Mouse (Mus musculus) neural tube, embryonic 14.5 days (tissue): Measurements from ENCODE around the gene Has3. TPM values are rescaled to one million over a fixed set of nuclear protein-coding genes. Genes with fewer than 3 reads are reported as not detected.

Source experiments
- polyA plus RNA-seq: library from polyadenylated mRNA; unstranded; fragments of >200 nt; fragmentation: Nextera tagmentation; extraction: Ambion mirVana; gene quantifications from 2 replicates; pipeline ENCODE4 v1.2.1, GENCODE M21; 2014

The Has3 gene
- polyA plus RNA-seq, 1 experiment from 2014 or later = 2.0 TPM

Other genes starting within 250 kb of the Has3 start
- gene Tango6, start 187.2 kb upstream of the Has3 start, polyA plus RNA-seq = 5.8 and 6.0 TPM in 2 replicates
- 42.7 and 45.2 TPM in 2 replicates for gene Utp4, start 23.4 kb downstream of the Has3 start, polyA plus RNA-seq
- gene Sntb2, start 65.5 kb downstream of the Has3 start, polyA plus RNA-seq = 5.3 and 5.7 TPM in 2 replicates
- 155 and 162 TPM in 2 replicates for gene Vps4a, start 161.0 kb downstream of the Has3 start, polyA plus RNA-seq
- gene Pdf, start 178.4 kb downstream of the Has3 start, polyA plus RNA-seq = 36.5 and 36.8 TPM in 2 replicates
- 39.9 and 46.6 TPM in 2 replicates for gene Cog8, start 186.4 kb downstream of the Has3 start, polyA plus RNA-seq
- 62.5 and 65.5 TPM in 2 replicates for gene Nip7, start 186.6 kb downstream of the Has3 start, polyA plus RNA-seq
- not detected in 2 replicates for gene Tmed6, start 195.4 kb downstream of the Has3 start, polyA plus RNA-seq
- 19.2 and 20.7 TPM in 2 replicates for gene Terf2, start 226.3 kb downstream of the Has3 start, polyA plus RNA-seq